Mouse (Mus musculus) E14TG2a.4 (cell line): ENCODE measurements around the gene Nap1l4.
"Not testable (repeated sequence)": the region's sequence is repeated elsewhere in the genome, so short reads cannot be mapped to it uniquely, and the experiment has no call there.

Source experiments
- H3K27me3 ChIP-seq: 2 replicates; pipeline ENCODE4 v1.6.1; 2014; ENCODE audit warnings: low read length, control low read depth; ENCODE audit not compliant: insufficient read depth
- H3K36me3 ChIP-seq: 2 replicates; pipeline ENCODE4 v1.6.1; 2014; ENCODE audit warnings: low read length, control low read depth; ENCODE audit not compliant: insufficient read depth
- H3K4me1 ChIP-seq: replicated peaks from 2 replicates; pipeline ENCODE4 v1.6.1; 2014; ENCODE audit warnings: low read depth, low read length, control low read depth
- H3K4me3 ChIP-seq: replicated peaks from 2 replicates; pipeline ENCODE4 v1.5.1; 2014; ENCODE audit warnings: mild to moderate bottlenecking, low read length
- H3K9me3 ChIP-seq: 2 replicates; pipeline ENCODE4 v1.6.1; 2014; ENCODE audit warnings: low read length, control low read depth
- CTCF ChIP-seq: conservative IDR thresholded peaks from 2 replicates; pipeline ENCODE4 v1.5.1; 2014; ENCODE audit warnings: low read length
- NANOG ChIP-seq: IDR thresholded peaks from 2 replicates; pipeline ENCODE4 v1.6.1; 2014; ENCODE audit warnings: borderline replicate concordance, low read length, mixed read lengths
- POU5F1 ChIP-seq: IDR thresholded peaks from 2 replicates; pipeline ENCODE4 v1.6.1; 2014; ENCODE audit warnings: low read length, borderline replicate concordance

Gene Nap1l4

GRCm38 (mm10) chr7:143563787-143564186 lies 14.9 kb upstream of the Nap1l4 start:
- H3K4me1 ChIP-seq = no peaks in the 10 kb centered on the region
- H3K27me3 ChIP-seq = no peaks in the 10 kb centered on the region
- H3K4me3 ChIP-seq = no peak overlapping the region
- H3K9me3 ChIP-seq = no peaks in the 10 kb centered on the region
- H3K36me3 ChIP-seq = peaks cover 100% of the 10 kb centered on the region
- TF ChIP-seq CTCF = no peak
- no peak for TF ChIP-seq POU5F1
- TF ChIP-seq NANOG = no peak

- Histone ChIP-seq H3K27me3 (no peaks in the 10 kb centered on the region), H3K36me3 (peaks cover 99% of the 10 kb centered on the region), H3K4me1 (no peaks in the 10 kb centered on the region), H3K4me3 (no peak overlapping the region), H3K9me3 (no peaks in the 10 kb centered on the region)
- no peak for TF ChIP-seq NANOG
- TF ChIP-seq POU5F1 = no peak
- no peak for TF ChIP-seq CTCF
Measured at GRCm38 (mm10) chr7:143557616-143558015, 8.7 kb upstream of the Nap1l4 start.

DNA sequence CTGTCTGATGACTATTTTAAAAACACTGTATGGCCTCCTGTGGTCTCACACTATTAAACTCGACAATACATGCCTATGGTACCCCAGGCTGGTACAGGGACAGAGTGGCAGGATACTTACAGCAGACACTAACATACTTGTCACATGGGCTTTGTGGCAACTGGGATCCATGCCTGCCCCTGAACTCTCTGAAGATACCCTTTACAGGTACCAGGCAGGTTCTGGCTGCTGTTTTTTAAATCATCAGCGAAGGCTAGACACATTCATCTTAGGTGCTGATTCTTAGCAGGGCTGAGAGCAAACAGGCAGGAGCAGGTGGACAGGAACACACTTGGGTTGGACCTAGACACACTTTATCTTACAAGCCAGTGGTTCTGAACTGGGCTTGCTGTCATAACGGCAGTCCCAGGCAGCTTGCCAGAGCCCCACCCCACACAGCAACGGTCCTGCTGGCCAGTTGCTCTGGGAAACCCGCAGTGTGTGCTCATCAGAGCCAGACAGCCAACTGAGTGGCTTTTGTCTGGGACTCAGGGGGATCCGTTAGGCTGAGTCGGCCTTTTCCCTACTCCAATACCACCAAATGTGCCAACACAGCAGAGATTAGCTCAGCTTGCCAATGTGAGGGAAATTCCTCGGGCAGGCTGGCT lies 8.2 kb upstream of the Nap1l4 start:
- Histone ChIP-seq H3K36me3 (peaks cover 96% of the 10 kb centered on the region), H3K4me3 (no peak overlapping the region), H3K27me3 (no peaks in the 10 kb centered on the region), H3K9me3 (no peaks in the 10 kb centered on the region), H3K4me1 (no peaks in the 10 kb centered on the region)
- no peak for TF ChIP-seq NANOG
- no peak for TF ChIP-seq CTCF
- TF ChIP-seq POU5F1 = no peak

- Histone ChIP-seq H3K36me3 (peaks cover 47% of the 10 kb centered on the region), H3K4me3 (peak overlapping the region; percentile 97), H3K9me3 (no peaks in the 10 kb centered on the region), H3K4me1 (peaks cover 40% of the 10 kb centered on the region), H3K27me3 (no peaks in the 10 kb centered on the region)
- TF ChIP-seq NANOG (no peak), CTCF (no peak), POU5F1 (no peak)
Measured at GRCm38 (mm10) chr7:143549588-143550220, 798 bp upstream of the Nap1l4 start.

- Histone ChIP-seq H3K4me1 (peaks cover 53% of the 10 kb centered on the region), H3K9me3 (no peaks in the 10 kb centered on the region), H3K36me3 (peaks cover 42% of the 10 kb centered on the region), H3K4me3 (peak overlapping the region; percentile 97), H3K27me3 (no peaks in the 10 kb centered on the region)
- no peak for TF ChIP-seq CTCF
- no peak for TF ChIP-seq NANOG
- no peak for TF ChIP-seq POU5F1
Measured at GRCm38 (mm10) chr7:143548231-143548961, 510 bp downstream of the Nap1l4 start.

DNA sequence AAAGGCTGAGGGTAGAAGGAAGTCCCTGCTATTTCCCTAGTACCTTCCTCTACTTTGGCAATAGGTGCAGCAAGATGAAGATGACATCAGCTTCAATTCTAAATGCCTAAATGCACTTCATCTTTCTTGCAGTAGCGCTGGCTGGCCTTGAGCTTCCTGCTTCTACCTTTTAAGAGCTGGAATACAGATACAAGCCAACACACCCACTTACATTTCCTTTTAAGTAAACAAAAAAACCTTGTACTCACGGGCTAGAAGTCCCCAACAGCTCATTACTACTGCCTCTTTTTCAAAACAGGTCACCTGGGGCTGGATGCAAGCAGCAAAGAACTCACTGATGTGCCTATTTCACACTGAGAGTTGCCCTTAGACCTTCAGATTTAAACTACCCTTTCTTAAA lies 2.4 kb downstream of the Nap1l4 start:
- TF ChIP-seq POU5F1 (no peak), NANOG (no peak), CTCF (no peak)
- H3K27me3 ChIP-seq = no peaks in the 10 kb centered on the region
- peaks cover 43% of the 10 kb centered on the region for H3K36me3 ChIP-seq
- H3K9me3 ChIP-seq = no peaks in the 10 kb centered on the region
- H3K4me1 ChIP-seq = peaks cover 71% of the 10 kb centered on the region
- no peak overlapping the region for H3K4me3 ChIP-seq

DNA sequence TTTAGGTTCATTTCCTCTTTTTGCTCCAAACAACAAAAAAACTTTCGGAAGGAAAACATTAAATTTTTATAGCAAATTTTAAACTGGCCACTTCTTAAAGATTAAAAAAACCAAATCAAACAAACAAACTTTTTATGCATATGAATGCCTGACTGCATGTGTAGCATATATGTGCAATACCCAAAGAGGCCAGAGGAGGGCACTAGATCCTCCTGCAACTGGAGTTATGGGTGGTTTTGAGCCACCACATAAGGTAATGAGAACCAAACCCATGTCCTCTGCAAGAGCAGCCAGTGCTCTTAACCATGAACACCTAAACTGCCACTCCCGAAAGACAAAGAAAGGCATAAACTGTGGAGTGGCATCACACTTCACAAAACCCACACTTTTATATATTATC lies 4.5 kb downstream of the Nap1l4 start:
- peak; percentile 40; the same call in 1 of the 2 replicates for TF ChIP-seq POU5F1
- TF ChIP-seq CTCF = peak; percentile 86
- TF ChIP-seq NANOG = no peak
- peaks cover 63% of the 10 kb centered on the region for H3K36me3 ChIP-seq
- peaks cover 82% of the 10 kb centered on the region for H3K4me1 ChIP-seq
- H3K9me3 ChIP-seq = no peaks in the 10 kb centered on the region
- H3K4me3 ChIP-seq = no peak overlapping the region
- no peaks in the 10 kb centered on the region for H3K27me3 ChIP-seq

GRCm38 (mm10) chr7:143538671-143539070 lies 10.2 kb downstream of the Nap1l4 start:
- Histone ChIP-seq H3K4me1 (peaks cover 51% of the 10 kb centered on the region), H3K27me3 (no peaks in the 10 kb centered on the region), H3K36me3 (peaks cover 94% of the 10 kb centered on the region), H3K9me3 (no peaks in the 10 kb centered on the region), H3K4me3 (no peak overlapping the region)
- TF ChIP-seq POU5F1 (no peak), NANOG (no peak), CTCF (no peak)

DNA sequence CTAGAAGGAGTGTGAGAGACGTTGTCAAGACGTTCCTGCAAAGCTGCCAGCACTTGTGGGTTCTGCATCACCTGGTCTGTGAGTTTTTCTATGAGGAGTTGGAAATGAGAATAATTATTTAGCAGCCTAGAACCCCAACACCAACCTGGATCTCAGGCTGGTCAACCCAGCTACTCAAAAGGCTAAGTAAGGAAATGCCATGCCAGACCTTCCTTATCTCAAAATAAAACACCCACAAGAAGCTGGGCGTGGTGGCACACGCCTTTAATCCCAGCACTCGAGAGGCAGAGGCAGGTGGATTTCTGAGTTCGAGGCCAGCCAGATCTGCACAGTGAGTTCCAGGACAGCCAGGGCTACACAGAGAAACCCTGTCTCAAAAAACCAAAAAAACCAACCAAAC lies 10.7 kb downstream of the Nap1l4 start:
- not testable (repeated sequence) for H3K4me3 ChIP-seq, H3K27me3 ChIP-seq, H3K9me3 ChIP-seq
- H3K4me1 ChIP-seq = peaks cover 47% of the 10 kb centered on the region
- peaks cover 98% of the 10 kb centered on the region for H3K36me3 ChIP-seq
